Mouse (Mus musculus) bone marrow, adult 2 months (tissue): ENCODE results near the gene Wdr81.
A peak's percentile ranks its signal among the peaks of the same experiment; 100 is the strongest.

Source experiments
- CTCF ChIP-seq: fragments of 200-500 bp; IDR thresholded peaks from 2 replicates; pipeline ENCODE4 v1.5.1; 2011; ENCODE audit warnings: low read length, control low read depth; ENCODE audit not compliant: control insufficient read depth, insufficient read depth
- POLR2A ChIP-seq: fragments of 200-500 bp; IDR thresholded peaks from 2 replicates; pipeline ENCODE4 v1.6.1; 2011; ENCODE audit warnings: low read depth, mild to moderate bottlenecking, control low read depth, low read length, borderline replicate concordance; ENCODE audit not compliant: control insufficient read depth

DNA sequence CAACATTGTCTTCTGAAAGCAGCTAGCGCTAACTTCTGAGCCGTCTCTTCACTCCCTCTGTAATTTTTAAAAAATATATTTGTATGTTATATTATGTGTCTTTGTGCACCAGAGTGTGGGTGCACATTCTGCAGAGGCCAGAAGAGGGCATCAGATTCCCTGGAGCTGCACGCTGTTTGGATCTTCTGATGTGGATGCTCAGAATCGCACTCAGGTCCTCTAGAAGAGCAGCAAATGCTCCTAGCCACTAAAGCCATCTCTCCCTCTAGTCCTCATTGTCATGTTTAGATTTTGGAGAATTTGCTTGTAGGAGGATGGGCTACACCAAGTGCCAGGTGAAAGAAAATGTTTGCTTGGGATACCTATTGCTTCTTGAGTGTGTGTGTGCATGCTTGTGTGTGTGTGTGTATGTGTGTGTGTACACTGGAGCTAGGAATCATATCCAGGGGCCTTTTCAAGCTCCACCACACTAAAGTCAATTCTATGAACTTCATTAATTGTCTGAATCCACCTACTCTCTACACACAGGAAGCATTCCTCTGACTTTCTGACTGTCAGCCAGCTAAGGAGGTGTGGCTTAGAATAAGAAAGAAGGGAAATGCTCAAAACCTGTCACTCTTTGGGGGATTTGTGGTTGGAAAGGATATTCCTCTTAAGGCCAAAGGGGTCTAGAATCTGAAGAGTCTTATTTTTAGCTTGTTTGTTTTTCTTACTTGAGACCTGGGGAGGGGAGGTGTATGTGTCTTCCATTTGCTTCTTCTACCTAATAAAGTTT, 12.4 kb upstream of the Wdr81 start:
- TF ChIP-seq POLR2A (no peak), CTCF (peak; percentile 32; the same call in 1 of the 2 replicates)
